Mouse (Mus musculus) liver (tissue): Measurements from ENCODE around the gene Cdca7.

Experiments used
- DNase-seq: peaks from one replicate; pipeline ENCODE4 v3.0.0-alpha.2; 2020; ENCODE audit warnings: mixed read lengths

Cdca7 gene

DNA sequence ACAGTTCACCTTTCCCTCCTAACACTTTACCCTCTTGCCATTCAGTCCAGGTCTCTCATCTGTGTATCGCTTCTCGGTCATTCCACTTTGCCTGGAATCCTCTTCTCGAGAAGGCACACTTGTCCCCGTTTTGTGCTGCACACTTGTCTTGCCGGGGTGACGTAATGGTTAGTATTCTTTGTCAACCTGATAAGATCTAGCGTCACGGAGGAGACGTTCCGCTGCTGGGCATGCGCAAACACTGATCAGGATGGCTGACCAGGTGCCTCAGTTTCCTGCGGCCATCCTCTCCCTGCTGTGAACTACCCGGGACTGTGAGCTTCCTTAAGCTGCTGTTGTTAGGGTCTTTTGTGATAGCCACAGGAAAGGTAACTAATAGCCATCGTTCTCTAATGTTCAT, 17.1 kb downstream of the Cdca7 start:
- no peak for DNase-seq

DNA sequence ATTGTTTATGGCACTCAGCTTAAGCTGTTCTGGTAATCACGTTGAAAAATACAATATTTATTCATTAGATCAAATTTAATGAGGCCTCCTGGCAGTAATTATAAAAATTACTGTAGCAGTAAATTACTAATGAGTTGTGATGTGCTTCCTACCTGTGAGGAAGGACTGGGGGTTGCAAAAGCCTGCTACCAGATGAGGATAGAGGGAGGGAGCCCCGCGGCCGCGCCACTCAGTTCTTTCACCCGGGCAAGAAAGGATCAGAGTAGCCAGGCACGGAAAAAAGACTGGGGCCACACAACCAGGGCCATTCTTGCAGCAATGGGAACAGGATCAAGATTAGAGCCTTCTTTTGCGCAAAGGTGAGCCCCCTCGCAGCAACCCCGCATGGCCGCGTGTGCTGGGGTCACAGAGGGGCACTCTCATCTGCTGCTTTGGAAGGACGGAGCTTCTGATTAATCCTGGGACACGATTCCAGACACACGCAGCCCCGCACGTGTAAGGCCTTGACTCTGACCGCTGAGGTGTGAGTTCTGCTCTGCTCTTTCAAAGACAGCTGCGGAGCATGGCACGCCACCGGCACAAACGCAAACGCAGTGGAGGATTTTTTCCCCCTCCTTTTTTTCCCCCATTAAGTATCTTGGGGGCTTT, 23.2 kb downstream of the Cdca7 start:
- DNase-seq: no peak

DNA sequence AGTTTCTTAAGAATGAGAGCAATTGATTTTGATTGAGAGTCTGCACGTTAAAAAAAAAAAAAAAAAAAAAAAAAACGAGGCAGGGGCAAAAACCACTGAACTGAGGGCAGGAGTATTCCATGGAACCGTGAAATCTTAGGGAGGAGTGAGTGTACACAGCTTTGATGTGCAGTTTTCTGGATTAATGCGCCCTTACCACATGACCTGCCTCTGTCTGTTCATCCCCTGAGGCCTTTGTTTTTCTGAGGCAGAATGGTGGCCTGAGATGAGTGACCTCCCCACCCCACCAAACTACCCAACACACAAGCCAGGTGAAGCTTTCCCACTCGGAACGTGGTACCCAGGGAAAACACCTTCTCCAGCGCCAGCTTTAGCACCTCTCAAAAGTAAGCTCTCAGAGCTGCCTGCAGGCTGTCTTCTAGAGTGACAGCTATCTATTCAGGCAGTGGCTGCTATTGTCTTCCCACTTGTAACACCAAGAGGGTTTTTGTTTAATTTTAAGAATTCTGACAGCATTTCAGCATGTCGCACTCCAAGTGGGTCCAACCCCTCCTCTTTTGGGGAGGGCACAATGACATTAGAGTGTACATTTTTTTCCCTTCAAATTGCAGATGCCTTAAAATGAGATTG, 23.9 kb downstream of the Cdca7 start:
- DNase-seq: no peak

DNA sequence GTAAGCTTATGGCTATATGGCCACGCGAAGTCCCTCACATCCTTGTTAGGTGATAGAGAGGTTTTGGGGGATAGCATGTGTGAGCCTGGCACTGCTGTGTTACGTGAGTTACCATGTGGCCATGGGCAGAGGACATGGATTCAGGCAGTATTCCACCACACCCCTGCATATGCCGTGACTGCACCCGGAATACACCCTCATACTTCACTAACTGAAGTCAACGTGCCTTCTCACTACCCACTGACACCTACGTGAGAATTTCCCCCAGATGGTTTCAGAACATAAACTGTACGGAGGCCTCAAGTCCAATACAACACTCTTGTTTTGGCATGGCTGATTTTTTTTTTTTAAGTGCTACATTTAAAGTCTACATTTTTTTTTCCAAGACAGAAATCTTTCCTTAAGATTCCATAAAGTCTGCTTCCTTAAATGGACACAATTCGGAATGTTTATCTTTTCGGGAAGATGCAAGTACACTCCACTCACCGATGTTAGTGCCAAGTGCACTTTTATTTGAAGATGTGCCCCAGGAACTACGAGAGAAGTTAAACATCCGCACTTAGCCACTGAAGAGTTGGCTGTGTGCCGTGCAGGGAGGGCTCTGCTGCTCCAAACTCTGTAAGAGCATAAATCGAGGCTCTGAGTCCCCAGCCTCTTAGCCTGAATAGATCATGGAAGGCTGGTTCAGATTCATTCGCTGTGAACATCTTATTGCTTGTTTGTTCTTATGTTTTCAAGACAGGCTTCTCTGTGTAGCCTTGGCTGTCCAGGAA, 26.3 kb downstream of the Cdca7 start:
- no peak for DNase-seq

DNA sequence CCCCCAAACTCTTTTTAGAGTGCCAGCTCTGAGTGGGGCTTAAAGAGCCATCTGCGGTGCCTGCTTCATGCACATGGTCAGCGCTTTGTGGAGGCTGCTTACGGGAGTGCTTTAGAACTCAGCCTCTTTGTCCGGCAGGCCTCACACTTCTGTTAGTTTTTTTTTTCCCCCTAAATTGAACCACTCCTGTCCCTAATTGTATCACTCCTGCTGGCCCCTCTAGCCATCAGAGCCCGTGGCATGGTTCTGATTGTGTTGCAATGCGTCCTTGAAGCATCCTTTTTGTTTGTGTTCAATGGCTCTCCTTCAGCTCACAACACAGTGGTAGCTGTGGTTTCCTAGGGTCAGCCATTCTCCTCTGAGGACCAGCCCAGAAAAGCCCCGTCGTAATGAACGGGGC, 27.7 kb downstream of the Cdca7 start:
- DNase-seq: no peak

DNA sequence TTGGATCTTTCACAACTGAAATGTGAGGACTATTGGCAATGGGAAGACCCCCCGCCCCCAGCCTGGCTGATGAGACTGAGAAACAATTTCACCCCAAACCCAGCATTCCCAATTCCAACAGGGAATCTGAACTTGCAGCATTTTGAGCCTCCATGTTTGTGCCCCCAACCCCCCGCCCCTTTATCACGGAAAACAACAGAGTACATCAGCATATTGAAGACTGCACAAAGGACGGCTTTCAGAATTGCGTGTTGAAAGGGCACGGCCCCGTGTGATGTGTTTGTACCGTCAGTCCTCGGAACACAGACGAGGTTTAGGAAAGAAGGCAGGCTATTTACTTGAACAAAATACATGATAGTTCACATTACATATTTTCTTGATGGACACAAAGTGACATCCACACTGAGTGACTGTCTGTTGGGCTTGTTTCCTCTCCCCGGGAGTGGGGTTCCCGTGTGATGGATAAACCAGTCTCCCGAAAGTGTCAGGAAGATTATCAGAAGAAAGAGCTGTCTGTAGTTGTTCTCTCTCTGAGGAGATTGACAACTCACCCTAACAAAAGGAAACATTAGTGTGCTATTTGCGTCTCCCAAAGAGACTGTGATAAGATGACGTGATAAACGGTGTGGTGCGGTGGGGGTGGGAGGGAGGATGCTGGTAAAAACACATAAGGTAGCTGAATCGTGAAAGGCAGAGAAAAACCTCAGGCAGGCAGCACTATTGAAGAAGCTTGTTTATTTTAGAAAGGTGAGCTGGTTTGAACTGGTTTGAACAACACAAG, 32.1 kb downstream of the Cdca7 start:
- no peak for DNase-seq

DNA sequence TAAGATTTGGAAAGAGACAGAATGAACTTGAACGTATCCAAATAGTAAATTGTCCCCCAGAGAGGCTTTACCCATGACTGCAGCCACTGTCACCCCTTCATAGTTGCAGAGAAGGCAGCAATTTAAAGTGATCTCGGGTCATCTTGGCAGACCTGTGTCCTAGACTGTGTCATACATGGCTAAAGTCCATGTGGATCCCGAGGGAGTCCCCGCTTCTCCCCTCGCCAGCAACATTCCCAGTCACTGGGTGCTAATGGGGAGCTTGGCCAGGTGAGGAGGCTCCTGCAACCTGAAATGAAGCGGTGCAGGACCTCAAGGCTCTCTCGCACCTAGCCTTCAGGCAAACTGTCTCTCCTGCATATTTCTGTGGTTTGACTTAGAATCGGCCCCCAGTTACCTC, 32.9 kb downstream of the Cdca7 start:
- no peak for DNase-seq

DNA sequence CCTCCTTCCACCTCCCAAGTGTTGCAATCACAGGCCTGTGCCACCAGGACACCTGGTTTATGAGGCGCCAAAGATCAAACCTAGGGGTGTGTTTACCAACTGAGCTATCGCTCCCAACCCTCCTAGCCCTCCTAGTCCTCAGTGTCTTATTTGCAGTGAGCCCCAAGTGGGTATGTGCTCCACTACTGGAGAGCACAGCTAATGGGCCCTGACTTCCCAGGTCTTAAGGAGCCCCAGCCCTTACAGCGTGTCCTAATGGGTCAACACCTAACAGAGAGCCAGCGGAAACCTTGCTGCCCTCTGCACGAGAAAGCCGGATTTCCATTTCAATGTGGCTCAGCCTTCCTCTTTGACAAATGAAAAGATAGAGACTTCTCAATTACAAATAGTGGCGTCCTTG, 39.6 kb downstream of the Cdca7 start:
- DNase-seq: no peak

DNA sequence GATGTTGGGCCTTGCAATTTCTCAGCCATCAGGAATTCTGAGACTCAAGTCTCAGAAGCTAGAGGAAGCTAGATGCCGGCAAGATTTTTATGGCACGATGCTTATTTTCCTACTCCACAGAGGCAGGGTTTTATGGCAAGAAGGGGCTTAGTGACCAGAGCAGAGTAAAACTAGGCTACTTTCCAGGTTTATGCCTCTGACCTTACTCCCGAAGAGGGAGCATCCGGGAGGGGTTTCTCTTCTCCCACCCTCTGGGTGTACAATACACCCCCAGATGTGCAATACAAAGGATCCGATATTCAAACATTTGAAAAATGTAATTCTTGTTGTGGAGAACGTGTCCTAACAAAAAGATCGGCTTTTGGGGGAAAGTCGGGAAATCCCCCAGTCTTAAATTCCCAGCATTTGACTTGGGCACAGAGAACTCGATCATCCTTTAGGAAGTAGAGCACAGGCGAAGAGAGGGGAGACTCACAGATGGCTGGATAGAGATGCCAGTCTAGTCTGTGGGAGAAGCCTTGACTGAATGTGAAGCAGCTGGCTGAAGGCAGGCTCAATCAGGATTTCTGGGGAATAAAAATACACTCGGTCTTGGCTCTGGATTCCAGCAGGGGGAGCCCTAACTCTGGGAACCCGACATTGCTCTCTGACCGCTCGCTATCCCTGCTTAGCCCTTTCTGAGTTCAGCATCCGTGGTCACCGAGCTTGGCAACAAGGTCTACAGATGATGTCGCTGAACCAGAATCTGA, 40.2 kb downstream of the Cdca7 start:
- DNase-seq: peak; percentile 64

DNA sequence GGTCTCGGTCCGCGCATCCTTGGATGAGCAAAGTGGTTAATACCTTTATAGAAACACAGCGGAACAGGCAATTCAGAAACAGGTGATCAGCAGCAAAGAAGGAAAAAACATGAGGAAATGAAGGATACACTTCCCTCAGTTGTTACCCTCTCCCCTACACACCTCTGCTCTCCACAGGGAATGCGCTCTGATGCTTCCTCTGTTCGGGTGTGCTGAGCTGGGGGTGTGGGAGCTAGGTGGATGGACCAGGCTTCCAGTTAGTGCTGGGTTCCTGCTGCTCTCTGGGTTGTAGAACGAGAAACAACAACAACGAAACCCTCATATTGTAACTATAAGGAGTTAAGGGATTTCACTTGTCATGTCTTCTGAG, 40.7 kb downstream of the Cdca7 start:
- DNase-seq: no peak

DNA sequence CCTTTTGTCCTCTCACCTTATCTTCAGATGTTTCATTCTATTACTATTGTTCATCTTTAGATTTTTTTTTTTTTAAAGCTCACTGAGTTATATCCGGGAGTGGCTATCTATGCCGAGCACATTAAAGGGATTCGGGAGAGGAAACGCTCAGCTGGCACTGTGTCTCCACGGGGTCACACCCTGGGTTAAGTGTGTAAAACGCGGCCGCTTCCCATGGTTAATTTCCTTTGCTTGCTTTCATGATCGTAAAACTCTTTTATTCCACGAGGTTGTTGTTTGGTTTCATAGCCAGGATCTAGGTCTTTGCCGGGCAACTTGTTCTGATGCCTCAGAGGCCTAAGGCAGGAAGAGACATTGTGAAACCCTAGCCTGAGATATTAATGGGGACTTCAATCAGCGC, 48.1 kb downstream of the Cdca7 start:
- no peak for DNase-seq

DNA sequence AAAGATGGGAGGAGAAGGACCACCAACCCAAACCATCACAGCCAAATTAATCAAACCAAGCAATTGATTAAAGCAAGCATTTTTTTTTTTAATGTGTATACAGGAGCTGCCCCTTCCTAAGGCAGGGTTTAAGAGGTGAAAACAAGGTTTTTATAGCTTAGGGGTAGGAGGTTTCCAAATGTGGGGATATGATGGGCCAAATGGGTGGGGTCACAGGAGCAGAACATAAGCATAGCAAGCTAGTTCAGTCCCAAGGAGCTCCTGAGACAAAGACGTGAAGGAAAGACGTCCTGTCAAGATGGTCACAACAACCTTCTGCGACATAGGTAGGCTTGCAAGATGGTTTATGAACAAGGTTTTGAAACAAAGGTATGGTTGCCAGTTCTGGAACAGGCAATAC, 49.6 kb downstream of the Cdca7 start:
- no peak for DNase-seq

DNA sequence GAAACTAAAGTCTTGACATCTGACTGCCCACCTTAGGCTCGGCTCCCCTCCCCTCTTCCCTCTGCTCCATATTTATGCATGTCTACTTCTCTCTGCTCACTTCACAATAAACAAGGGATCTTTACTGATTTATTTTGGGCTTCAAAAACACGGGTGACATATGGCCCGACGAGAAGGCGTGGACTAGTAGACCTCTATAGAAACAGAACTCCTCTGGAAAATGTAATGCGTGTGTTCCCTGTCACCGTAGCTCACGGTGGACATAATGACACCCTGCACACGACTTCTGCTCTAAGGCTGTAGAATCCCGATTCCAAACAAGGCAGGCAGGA, 53.0 kb downstream of the Cdca7 start:
- no peak for DNase-seq

DNA sequence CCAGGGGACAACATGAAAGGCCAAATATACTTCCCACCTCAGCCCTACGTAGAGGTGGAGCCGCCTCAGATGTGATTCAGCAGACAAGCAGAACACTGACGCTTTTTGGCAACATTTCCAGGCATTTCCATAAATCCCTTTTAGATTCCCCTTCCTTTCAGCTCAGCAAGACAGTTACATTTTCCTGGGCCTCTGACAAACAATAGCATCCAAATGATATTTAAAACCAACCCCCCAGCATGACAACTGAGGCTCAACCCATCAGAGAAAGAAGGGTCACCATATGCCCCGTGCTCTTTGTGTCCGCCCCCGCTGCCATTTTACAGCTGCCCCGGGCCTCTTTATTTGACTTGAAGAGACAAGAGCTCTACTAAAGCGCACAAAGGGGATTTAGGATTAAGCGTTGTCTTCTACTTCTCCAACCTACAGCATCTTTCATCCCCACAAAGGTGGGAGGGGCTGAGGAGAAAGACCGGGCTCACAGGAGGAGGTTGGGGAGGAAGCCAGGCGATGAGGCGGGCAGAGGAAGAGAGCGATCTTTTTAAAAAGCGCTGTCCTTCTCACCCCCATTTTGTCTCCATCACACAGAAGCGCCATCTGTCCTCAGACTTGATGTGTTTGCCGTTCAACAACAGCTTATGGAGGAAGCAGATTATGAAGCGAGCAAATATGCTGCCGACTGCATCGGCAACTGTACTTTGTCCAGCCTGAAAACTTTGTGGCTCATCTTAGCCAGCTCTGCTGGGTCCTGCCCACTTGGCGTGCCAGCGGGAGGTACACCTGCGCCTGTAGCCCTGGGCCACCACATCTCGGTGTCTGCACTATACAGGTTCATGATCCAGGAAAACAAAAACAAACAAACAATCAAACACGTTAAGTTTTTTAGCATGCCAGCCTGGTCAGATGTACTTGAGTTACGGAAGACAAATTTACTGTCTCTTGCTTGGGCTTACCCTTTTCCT, 53.7 kb downstream of the Cdca7 start:
- no peak for DNase-seq

DNA sequence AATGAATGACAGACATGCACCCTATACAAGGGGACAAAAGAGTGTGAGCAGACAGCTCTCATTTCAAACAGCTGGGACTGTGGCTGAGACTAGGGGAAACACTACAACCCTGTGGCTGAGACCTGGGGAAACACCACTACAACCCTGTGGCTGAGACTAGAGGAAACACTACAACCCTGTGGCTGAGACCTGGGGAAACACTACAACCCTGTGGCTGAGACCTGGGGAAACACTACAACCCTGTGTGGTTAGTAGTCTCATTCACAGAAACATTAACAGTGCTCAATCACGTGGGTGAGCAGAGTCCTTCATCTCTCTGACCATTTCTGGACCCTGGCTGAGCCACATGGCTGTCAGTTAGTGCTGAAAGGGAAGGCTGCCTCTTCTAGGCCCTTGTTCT, 59.9 kb downstream of the Cdca7 start:
- no peak for DNase-seq
